In genomic region chr12:111489261-111489865, GRCm38 (mm10) we compare ENCODE assay signal across 14 mouse cellular contexts. TPM values are rescaled to one million over a fixed set of nuclear protein-coding genes. Genes with fewer than 3 reads are reported as not detected.
"Had no signal": no experiment of that assay in that cellular context is flagged by ENCODE, and none has a peak within 500 bp of the region (broad histone marks: within the 10 kb centered on the region; RNA-seq: fewer than 3 reads in every experiment).

No protein-coding gene starts in this region.

- H3K36me3 ChIP-seq: limb, embryonic 13.5 days; lung, embryonic 15.5 days; midbrain, embryonic 12.5 days; neural tube, embryonic 13.5 days; stomach, embryonic 15.5 days had no signal

- H3K4me3 ChIP-seq: limb, embryonic 13.5 days; lung, embryonic 15.5 days; midbrain, embryonic 12.5 days; neural tube, embryonic 13.5 days; stomach, embryonic 15.5 days had no signal

- H3K27ac ChIP-seq: hindbrain, embryonic 14.5 days; limb, embryonic 13.5 days; liver, embryonic 14.5 days; lung, embryonic 15.5 days; midbrain, embryonic 12.5 days; neural tube, embryonic 13.5 days; stomach, embryonic 15.5 days had no signal

- DNase-seq: left cerebral cortex, postnatal 4 days; retina, postnatal 1 day; right cerebral cortex, postnatal 4 days; spleen, adult 18-20 months had no signal

- ATAC-seq: intestine, embryonic 16.5 days; midbrain, embryonic 16.5 days had no signal

- H3K4me2 ChIP-seq: hindbrain, embryonic 14.5 days; limb, embryonic 13.5 days; lung, embryonic 15.5 days; midbrain, embryonic 12.5 days; neural tube, embryonic 13.5 days; stomach, embryonic 15.5 days had no signal

- H3K9me3 ChIP-seq: limb, embryonic 13.5 days; lung, embryonic 15.5 days; midbrain, embryonic 12.5 days; stomach, embryonic 15.5 days had no signal

- H3K9ac ChIP-seq: hindbrain, embryonic 14.5 days; limb, embryonic 13.5 days; liver, embryonic 14.5 days; lung, embryonic 15.5 days; midbrain, embryonic 12.5 days; neural tube, embryonic 13.5 days; stomach, embryonic 15.5 days had no signal

RNA-seq across cellular contexts. Expression of gene Gm266, which starts 3.7 kb away (rescaled TPM):
- total RNA-seq: megakaryocyte-erythroid progenitor cell, adult 5-6 weeks had no signal
